Mouse (Mus musculus) CD4-positive naive resting alpha-beta T cell, adult 76 days (primary cell): Measurements from ENCODE around the gene Rhox2e. TPM values are rescaled to one million over a fixed set of nuclear protein-coding genes. Genes with fewer than 3 reads are reported as not detected.

Experiments used
- total RNA-seq: library from RNA; stranded (reverse); gene quantifications from one replicate; pipeline ENCODE4 v1.2.4, GENCODE M21; 2023

Rhox2e gene
- total RNA-seq, result not detected

DNA sequence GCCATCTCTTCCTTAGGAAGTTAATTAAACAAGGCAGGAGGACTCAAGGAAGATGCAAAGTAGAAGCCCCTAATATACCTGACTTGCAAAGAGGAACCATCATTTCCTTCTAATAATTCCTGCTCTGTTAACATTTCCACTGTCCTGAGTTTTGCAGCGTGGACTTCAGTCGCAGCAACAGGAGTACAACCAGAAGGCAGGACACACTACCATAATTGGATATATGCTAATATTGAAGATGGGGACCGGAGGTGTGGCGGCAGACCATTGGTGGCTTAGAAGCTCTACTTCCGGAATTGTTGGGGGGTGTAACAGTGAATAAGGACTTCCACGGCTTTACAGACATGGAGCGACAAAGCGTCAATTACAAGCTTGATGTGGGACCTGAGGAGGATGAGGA lies at the start of gene Rhox2e:
Gene Rhox2e, plus strand, starts transcription at position 301 of the 400 bp plus-strand sequence.

DNA sequence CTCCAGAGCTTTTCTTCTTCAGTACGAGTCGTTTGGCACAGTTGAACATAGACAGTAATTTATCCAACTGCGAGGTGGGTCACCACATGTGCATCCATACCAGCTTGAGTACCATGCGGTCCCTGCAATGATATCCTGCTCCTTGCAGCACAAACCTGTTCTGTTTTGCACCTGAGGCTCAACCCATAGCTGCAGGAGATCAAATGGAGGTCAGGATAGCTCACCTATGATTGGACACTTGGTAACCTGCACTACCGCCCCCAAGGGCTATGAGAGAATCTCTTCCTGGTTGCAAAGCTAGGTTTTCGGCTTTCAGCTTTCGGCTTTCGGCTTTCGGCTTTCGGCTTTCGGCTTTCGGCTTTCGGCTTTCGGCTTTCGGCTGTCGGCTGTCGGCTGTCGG lies 16.2 kb upstream of the Rhox2e start, which contains the start of gene Rhox4d:
Gene Rhox4d, plus strand, starts transcription at position 301 of the 400 bp plus-strand sequence.

GRCm38 (mm10) chrX:37541719-37542118 lies 11.5 kb downstream of the Rhox2e start, which contains the start of gene Rhox3e:
Rhox3e (plus strand) TSS chrX:37542019.

GRCm38 (mm10) chrX:37557112-37557511 lies 26.9 kb downstream of the Rhox2e start, which contains the start of gene Rhox4e:
Rhox4e (plus strand) TSS chrX:37557412.

DNA sequence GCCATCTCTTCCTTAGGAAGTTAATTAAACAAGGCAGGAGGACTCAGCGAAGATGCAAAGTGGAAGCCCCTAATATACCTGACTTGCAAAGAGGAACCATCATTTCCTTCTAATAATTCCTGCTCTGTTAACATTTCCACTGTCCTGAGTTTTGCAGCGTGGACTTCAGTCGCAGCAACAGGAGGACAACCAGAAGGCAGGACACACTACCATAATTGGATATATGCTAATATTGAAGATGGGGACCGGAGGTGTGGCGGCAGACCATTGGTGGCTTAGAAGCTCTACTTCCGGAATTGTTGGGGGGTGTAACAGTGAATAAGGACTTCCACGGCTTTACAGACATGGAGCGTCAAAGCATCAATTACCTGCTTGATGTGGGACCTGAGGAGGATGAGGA lies 40.9 kb downstream of the Rhox2e start, which contains the start of gene Rhox2f:
Gene Rhox2f, plus strand, starts transcription at position 301 of the 400 bp plus-strand sequence.

GRCm38 (mm10) chrX:37580692-37581091 lies 50.4 kb downstream of the Rhox2e start, which contains the start of gene Rhox3f:
Rhox3f (plus strand) TSS chrX:37580992.

Other genes starting within 250 kb of the Rhox2e start
- not detected for gene Rhox3a2, start 150.4 kb upstream of the Rhox2e start, total RNA-seq
- gene Rhox4a2, start 139.6 kb upstream of the Rhox2e start, total RNA-seq, result not detected
- gene Rhox2b, start 118.4 kb upstream of the Rhox2e start, total RNA-seq, result not detected
- not detected for gene Rhox4b, start 98.0 kb upstream of the Rhox2e start, total RNA-seq
- not detected for gene Rhox2c, start 76.8 kb upstream of the Rhox2e start, total RNA-seq
- gene Rhox3c, start 71.9 kb upstream of the Rhox2e start, total RNA-seq, result not detected
- not detected for gene Rhox4c, start 50.1 kb upstream of the Rhox2e start, total RNA-seq
- not detected for gene Rhox2d, start 37.0 kb upstream of the Rhox2e start, total RNA-seq
- not detected for gene Rhox4d, start 16.1 kb upstream of the Rhox2e start, total RNA-seq
- not detected for gene Rhox3e, start 11.6 kb downstream of the Rhox2e start, total RNA-seq
- gene Rhox4e, start 27.0 kb downstream of the Rhox2e start, total RNA-seq, result not detected
- not detected for gene Rhox2f, start 41.0 kb downstream of the Rhox2e start, total RNA-seq
- gene Rhox3f, start 50.5 kb downstream of the Rhox2e start, total RNA-seq, result not detected
- not detected for gene Rhox4f, start 77.3 kb downstream of the Rhox2e start, total RNA-seq
- not detected for gene Rhox3g, start 98.2 kb downstream of the Rhox2e start, total RNA-seq
- not detected for gene Rhox2g, start 113.0 kb downstream of the Rhox2e start, total RNA-seq
- not detected for gene Rhox4g, start 120.9 kb downstream of the Rhox2e start, total RNA-seq
- gene Rhox3h, start 138.3 kb downstream of the Rhox2e start, total RNA-seq, result not detected
- gene Rhox2h, start 142.8 kb downstream of the Rhox2e start, total RNA-seq, result not detected